Mouse (Mus musculus) C2C12 (cell line): ENCODE measurements around the gene Pigk.

ENCODE experiments used
- CEBPB ChIP-seq: IDR thresholded peaks from one replicate; pipeline ENCODE4 v1.6.1; 2011; ENCODE audit warnings: low read depth, mild to moderate bottlenecking, control low read depth, moderate library complexity
- CTCF ChIP-seq: IDR thresholded peaks from one replicate; pipeline ENCODE4 v1.5.1; 2011; ENCODE audit not compliant: control insufficient read depth, insufficient read depth, insufficient read length
- MAX ChIP-seq: IDR thresholded peaks from one replicate; pipeline ENCODE4 v1.6.1; 2011; ENCODE audit warnings: mild to moderate bottlenecking, control low read depth
- MYOD1 ChIP-seq: IDR thresholded peaks from one replicate; pipeline ENCODE4 v1.6.1; 2011; ENCODE audit warnings: low read depth; ENCODE audit not compliant: control insufficient read depth, insufficient read length
- MYOG ChIP-seq: IDR thresholded peaks from one replicate; pipeline ENCODE4 v1.6.1; 2011; ENCODE audit not compliant: control insufficient read depth, insufficient read length; ENCODE audit errors: extremely low read depth
- USF1 ChIP-seq: IDR thresholded peaks from one replicate; pipeline ENCODE4 v1.6.1; 2011; ENCODE audit warnings: low read depth, mild to moderate bottlenecking, control low read depth, moderate library complexity

DNA sequence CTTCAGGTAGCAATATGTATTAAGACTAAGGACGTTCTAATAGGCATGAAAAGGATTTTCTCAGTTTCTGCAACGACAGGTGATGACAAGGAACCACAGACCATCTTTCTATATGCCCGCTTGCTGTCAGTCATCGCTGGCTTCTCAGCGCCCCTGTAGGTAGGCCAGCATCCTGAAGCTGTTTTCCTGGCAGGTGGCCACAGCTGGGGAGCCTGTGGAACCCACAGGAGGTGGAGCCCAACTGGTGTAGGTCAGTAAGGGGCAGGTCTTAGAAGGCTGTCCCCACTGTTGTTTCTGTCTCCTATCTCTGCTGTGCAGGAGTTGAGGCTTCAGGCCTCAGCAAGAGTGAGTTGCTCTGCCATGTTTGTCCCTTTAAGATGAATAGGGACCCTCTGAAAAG is 8.1 kb upstream of the Pigk start:
- no peak for TF ChIP-seq CTCF
- no peak for TF ChIP-seq CEBPB
- TF ChIP-seq USF1: no peak
- no peak for TF ChIP-seq MAX
- TF ChIP-seq MYOG: no peak
- TF ChIP-seq MYOD1: no peak
